Mouse (Mus musculus) gastrocnemius, adult 2 months (tissue): ENCODE measurements around the gene Fbll1. TPM values are rescaled to one million over a fixed set of nuclear protein-coding genes. Genes with fewer than 3 reads are reported as not detected.
A peak's percentile ranks its signal among the peaks of the same experiment; 100 is the strongest.

Source experiments
- DNase-seq: peaks from one replicate; pipeline ENCODE4 v3.0.0; 2022
- H3K27ac ChIP-seq: fragments of 200-600 bp; 2 replicates; pipeline ENCODE4 v1.8.1; 2022; ENCODE audit warnings: mild to moderate bottlenecking
- H3K4me3 ChIP-seq: fragments of 200-600 bp; 2 replicates; pipeline ENCODE4 v1.8.1; 2022; ENCODE audit warnings: mild to moderate bottlenecking, moderate library complexity
- CTCF ChIP-seq: fragments of 200-600 bp; IDR thresholded peaks from 2 replicates; pipeline ENCODE4 v1.8.1; 2022; ENCODE audit warnings: antibody characterized with exemption, mild to moderate bottlenecking, moderate library complexity
- intact Hi-C: fragments of 180-260 bp; cut with DNase I; formaldehyde crosslinking; loops from one replicate; pipeline ENCODE4 v1.15.1; 2025
- microRNA-seq: library from miRNA; unstranded; fragments of <30 nt; microRNA quantifications from one replicate; pipeline ENCODE4 v1.2.0, GENCODE M21; 2021
- total RNA-seq, 2 experiments: library from RNA; stranded (reverse); gene quantifications; 2 replicates each; pipeline ENCODE4 v1.2.3; 2021

The Fbll1 gene
- total RNA-seq, 2 experiments from 2014 or later: not detected

GRCm38 (mm10) chr11:35754906-35755418 lies 43.7 kb downstream of the Fbll1 start:
- no peak for DNase-seq
- H3K27ac ChIP-seq: no peak overlapping the region
- no peak overlapping the region for H3K4me3 ChIP-seq
- no peak for TF ChIP-seq CTCF
- intact Hi-C loops: no loop called here

- intact Hi-C loops: no loop called here
- no peak for TF ChIP-seq CTCF
- H3K27ac ChIP-seq: peak overlapping the region; percentile 81
- peak; percentile 87 for DNase-seq
- no peak overlapping the region for H3K4me3 ChIP-seq
Observed at GRCm38 (mm10) chr11:35750578-35750977, 48.1 kb downstream of the Fbll1 start.

Small RNA genes lying within 50 kb of the gene (microRNA-seq; reads per million reads assigned to microRNA genes)
- not detected for gene Mir103-1

Other genes with a start within 250 kb of the Fbll1 start
- gene Pank3, start 29.4 kb downstream of the Fbll1 start, total RNA-seq: 10 to 100 TPM; 18.3 to 20.5 TPM
- gene Rars, start 35.6 kb upstream of the Fbll1 start, total RNA-seq: 10 to 100 TPM; 40.7 to 43.1 TPM
- not detected for gene Wwc1, start 181.6 kb upstream of the Fbll1 start, total RNA-seq